Mouse (Mus musculus) lung, adult 2 months (tissue): ENCODE results near the gene AC124502.3. TPM values are rescaled to one million over a fixed set of nuclear protein-coding genes. Genes with fewer than 3 reads are reported as not detected.

ENCODE experiments used
- DNase-seq: peaks from one replicate; pipeline ENCODE4 v3.0.0; 2022
- H3K4me1 ChIP-seq: fragments of 200-500 bp; 2 replicates; pipeline ENCODE4 v1.6.1; 2011; ENCODE audit warnings: low read length; ENCODE audit not compliant: control insufficient read depth, insufficient read depth
- H3K4me3 ChIP-seq: fragments of 200-500 bp; replicated peaks from 2 replicates; pipeline ENCODE3; 2011; ENCODE audit warnings: low read depth, mild to moderate bottlenecking, control low read depth, low read length; ENCODE audit errors: extremely low read depth
- CTCF ChIP-seq: fragments of 200-500 bp; IDR thresholded peaks from 2 replicates; pipeline ENCODE4 v1.5.1; 2011; ENCODE audit warnings: mild to moderate bottlenecking, low read length, control low read depth; ENCODE audit not compliant: insufficient read depth
- POLR2A ChIP-seq: fragments of 200-500 bp; IDR thresholded peaks from 2 replicates; pipeline ENCODE4 v1.6.1; 2011; ENCODE audit warnings: low read depth, mild to moderate bottlenecking, control low read depth, low read length, borderline replicate concordance; ENCODE audit errors: extremely low read depth
- WGBS: fragments of 180-500 bp; shearing (Covaris S2); methylation state at CpG from one replicate; pipeline ENCODE4 v1.1.7; 2018; 5-methylcytosine and 5-hydroxymethylcytosine counted together
- polyA plus RNA-seq: library from polyadenylated mRNA; depleted of rRNA; stranded (reverse); fragments of >200 nt; gene quantifications from 2 replicates; pipeline ENCODE4 v1.2.3, GENCODE M21; 2012

AC124502.3 gene
- polyA plus RNA-seq, 1 experiment = 0.58 TPM

DNA sequence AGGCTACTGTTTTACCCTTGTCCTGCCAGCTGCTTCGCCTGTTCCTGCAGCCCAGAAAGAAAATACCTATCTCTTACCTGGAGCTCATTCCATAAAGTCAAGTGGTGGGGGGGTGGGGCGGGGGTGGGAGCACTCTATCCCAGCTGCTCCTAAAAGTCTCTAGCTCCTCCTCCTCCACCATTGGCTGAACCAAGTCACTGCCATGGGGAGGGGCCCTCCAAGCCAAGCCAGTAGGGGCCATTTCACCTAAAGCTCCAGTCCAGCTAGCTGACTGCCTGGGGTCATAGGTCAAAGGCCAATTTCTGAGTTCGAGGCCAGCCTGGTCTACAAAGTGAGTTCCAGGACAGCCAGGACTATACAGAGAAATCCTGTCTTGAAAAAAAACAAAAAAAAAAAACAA lies 6.0 kb upstream of the AC124502.3 start:
- no peak for DNase-seq
- TF ChIP-seq POLR2A = no peak
- TF ChIP-seq CTCF = no peak
- Histone ChIP-seq H3K4me3 (no peak overlapping the region), H3K4me1 (no peaks in the 10 kb centered on the region)
- WGBS = 68% methylated on average over 3 of the region's 3 CpGs

DNA sequence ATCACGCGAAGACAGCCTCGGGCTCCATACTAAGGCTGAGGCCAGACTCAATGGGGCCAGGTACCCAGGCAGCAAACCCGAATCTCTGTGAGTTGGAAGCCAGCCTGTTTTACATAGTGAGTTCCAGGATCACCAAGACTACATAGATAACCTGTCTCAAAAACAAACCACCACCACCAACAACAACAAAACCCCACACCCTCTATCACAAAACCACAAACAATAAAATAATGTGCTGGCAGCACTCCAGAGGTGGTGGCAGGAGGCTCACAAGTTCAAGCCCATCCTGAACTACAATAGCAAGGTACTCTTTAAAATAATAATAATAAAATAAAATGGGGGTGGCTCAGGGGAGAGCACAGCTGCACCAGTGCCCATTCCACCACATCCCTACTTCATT lies 2.1 kb upstream of the AC124502.3 start:
- Histone ChIP-seq H3K4me3 (no peak overlapping the region), H3K4me1 (peaks cover 9% of the 10 kb centered on the region)
- no peak for DNase-seq
- TF ChIP-seq CTCF (no peak), POLR2A (no peak)
- WGBS = 81% methylated on average over 4 of the region's 4 CpGs

GRCm38 (mm10) chr19:5037678-5038571 lies 766 bp upstream of the AC124502.3 start:
- peak; percentile 62 for DNase-seq
- peak overlapping the region; percentile 99 for H3K4me3 ChIP-seq
- no peak for TF ChIP-seq CTCF
- no peak for TF ChIP-seq POLR2A
- peaks cover 13% of the 10 kb centered on the region for H3K4me1 ChIP-seq
- 2% methylated on average over 32 of the region's 32 CpGs for WGBS

DNA sequence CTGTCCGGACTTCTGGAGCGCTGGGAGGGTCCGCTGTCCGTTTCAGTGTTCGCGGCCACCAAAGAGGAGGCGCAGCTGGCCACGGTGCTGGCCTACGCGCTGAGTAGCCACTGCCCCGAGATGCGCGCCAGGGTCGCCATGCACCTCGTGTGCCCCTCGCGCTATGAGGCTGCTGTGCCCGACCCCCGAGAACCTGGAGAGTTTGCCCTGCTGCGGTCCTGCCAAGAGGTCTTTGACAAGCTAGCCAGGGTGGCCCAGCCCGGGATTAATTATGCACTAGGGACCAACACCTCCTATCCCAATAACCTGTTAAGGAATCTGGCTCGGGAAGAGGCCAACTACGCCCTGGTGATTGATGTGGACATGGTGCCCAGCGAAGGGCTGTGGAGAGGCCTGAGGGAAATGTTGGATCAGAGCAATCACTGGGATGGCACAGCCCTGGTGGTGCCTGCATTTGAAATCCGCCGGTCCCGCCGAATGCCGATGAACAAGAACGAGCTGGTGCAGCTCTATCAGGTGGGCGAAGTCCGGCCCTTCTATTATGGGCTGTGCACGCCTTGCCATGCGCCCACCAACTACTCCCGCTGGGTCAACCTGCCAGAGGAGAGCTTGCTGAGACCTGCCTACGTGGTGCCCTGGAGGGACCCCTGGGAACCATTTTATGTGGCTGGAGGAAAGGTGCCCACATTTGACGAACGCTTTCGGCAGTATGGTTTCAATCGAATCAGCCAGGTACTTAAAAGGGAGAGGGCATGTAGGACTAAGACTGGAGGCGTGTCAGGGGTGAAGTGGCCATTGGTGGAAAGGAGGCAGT lies 817 bp downstream of the AC124502.3 start:
- WGBS = 15% methylated on average over 41 of the region's 41 CpGs
- peaks cover 13% of the 10 kb centered on the region for H3K4me1 ChIP-seq
- peak overlapping the region; percentile 99 for H3K4me3 ChIP-seq
- TF ChIP-seq POLR2A (no peak), CTCF (no peak)
- DNase-seq = no peak

DNA sequence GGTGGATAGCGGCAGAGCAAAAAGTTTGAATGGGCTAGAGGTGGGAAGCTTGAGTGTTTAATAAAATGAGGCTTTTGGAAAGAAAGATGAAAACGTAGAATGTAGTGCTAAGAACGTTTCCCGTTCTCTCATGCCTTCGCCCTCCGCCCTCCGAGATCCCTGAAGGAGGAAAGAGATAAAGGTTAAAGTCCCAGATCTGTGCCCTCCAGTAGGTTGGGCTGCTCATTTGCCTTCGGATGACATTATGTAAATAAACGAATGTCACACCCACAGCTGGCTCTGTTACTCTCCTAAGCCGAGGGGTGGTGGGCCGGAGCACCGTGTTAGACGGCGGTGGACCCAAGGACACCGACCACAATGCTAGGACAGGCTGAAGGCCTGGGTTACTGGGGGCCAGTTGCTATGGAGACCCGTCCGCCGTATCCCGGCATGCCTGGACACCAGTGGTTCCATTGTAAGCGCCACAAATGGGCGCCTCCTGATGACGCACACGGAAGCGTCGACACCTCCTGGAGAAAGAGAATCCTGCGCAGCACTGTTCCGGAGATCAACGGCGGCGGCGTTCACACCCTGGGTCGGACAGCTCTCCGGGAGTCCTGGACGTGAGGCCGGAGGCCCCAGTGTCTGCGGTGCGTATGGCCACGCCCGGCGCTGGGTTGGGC lies 2.3 kb downstream of the AC124502.3 start, which contains the start of gene Brms1:
TSS of gene Brms1 (plus strand) at position 493 of the 662 bp plus-strand sequence.
- peak; percentile 82; the same call in 1 of the 2 replicates for TF ChIP-seq POLR2A
- TF ChIP-seq CTCF = no peak
- Histone ChIP-seq H3K4me3 (peak within 1 kb of the TSS; percentile 91), H3K4me1 (peaks cover 13% of the 10 kb centered on the region)
- peak; percentile 89 for DNase-seq
- 2% methylated on average over 40 of the region's 40 CpGs for WGBS

GRCm38 (mm10) chr19:5041588-5041987 lies 2.9 kb downstream of the AC124502.3 start:
- DNase-seq = no peak
- Histone ChIP-seq H3K4me1 (peaks cover 13% of the 10 kb centered on the region), H3K4me3 (peak overlapping the region; percentile 91)
- 3% methylated on average over 16 of the region's 16 CpGs for WGBS
- TF ChIP-seq CTCF = no peak
- TF ChIP-seq POLR2A = no peak

DNA sequence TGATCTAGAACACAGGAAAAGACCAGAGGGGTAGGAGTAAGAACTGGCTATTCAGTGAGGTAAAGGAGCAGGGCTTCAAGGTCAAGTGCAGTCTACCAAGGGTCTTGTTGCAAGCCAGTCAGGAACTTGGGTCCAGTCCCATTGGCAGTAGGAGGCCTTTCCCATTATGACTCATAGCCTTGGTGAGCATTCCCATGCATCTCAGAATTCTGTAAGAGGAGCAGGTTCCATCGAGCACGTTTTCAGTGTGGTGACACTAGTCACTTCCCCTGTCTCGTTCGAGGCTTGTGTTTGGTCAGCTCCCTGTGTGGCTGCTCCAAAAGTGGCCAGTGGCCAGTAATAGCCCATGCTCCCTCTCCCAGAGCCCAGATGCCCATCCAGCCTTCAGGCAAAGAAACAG lies 6.8 kb downstream of the AC124502.3 start:
- TF ChIP-seq CTCF (no peak), POLR2A (no peak)
- WGBS = 67% methylated on average over 4 of the region's 4 CpGs
- DNase-seq = no peak

DNA sequence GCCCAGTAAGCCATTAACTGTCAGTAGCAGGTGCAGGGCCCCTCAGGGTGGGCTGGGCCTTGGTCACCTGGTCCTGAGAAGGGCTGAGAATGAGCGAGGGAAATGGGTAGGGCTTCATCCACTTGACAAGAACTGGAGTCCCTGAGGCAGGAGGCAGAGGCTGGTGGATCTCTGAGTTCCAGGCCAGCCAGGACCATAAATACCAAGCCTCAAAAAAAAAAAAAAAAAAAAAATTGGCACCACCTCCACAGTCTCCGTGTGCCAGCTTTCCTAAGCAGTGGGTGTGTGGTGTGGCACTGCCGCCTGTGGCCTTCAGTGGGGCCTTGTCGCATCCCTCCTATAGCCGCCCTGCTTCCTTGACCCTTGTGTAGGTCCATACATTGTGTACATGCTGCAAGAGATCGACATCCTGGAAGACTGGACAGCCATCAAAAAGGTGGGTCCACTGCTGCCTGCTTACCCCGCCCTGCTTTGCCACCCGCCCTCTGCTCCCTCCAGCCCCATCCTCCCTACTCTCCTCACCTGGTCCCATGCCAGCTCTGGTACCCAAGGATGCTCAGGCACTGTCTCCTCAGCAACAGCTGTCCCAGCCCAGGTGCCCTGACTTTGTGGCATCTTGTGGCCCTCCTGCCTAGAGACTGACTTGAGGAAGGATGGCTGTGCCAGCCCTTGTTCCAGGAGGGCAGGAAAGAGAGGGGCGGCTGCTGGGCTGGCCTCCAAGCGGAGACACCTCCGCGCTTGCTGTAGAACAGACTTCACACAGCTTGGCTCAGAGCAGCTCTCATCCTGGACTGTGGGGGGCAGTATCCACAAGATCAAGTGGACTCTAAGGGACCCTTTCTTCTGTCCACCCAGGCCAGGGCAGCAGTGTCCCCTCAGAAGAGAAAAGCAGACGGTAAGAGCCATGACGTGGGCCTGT lies 9.7 kb downstream of the AC124502.3 start:
- DNase-seq = no peak
- WGBS = 85% methylated on average over 14 of the region's 14 CpGs
- TF ChIP-seq POLR2A = no peak
- TF ChIP-seq CTCF = no peak

More for the DNA sequence above, 6.8 kb downstream of the AC124502.3 start:
- H3K4me3 ChIP-seq = no peak overlapping the region
- peaks cover 6% of the 10 kb centered on the region for H3K4me1 ChIP-seq

More for the DNA sequence above, 9.7 kb downstream of the AC124502.3 start:
- Histone ChIP-seq H3K4me1 (peaks cover 3% of the 10 kb centered on the region; the same call in 1 of the 2 replicates), H3K4me3 (no peak overlapping the region)
